Mouse (Mus musculus) C2C12 (cell line): ENCODE data around the gene Ndufa6.

Experiments
- CEBPB ChIP-seq: IDR thresholded peaks from one replicate; pipeline ENCODE4 v1.6.1; 2011; ENCODE audit warnings: low read depth, mild to moderate bottlenecking, control low read depth, moderate library complexity
- CTCF ChIP-seq: IDR thresholded peaks from one replicate; pipeline ENCODE4 v1.5.1; 2011; ENCODE audit not compliant: control insufficient read depth, insufficient read depth, insufficient read length

- TF ChIP-seq CTCF (no peak), CEBPB (no peak)
These were observed 47.4 kb upstream of the Ndufa6 start for GRCm38 (mm10) chr15:82401516-82401915.
